Comparison of ENCODE assay signal across 9 mouse cellular contexts in genomic region chr17:73970361-73971027, GRCm38 (mm10). TPM values are rescaled to one million over a fixed set of nuclear protein-coding genes. Genes with fewer than 3 reads are reported as not detected.
A peak's percentile ranks its signal among the peaks of the same experiment; 100 is the strongest.
DNase-seq lines count a peak whose midpoint lies in the region; ATAC-seq and TF ChIP-seq lines count a peak whose summit lies in the region.
"Had no signal": no experiment of that assay in that cellular context is flagged by ENCODE, and none has a peak within 500 bp of the region (broad histone marks: within the 10 kb centered on the region; RNA-seq: fewer than 3 reads in every experiment).

No protein-coding gene starts in this region.

- ATAC-seq in lung, embryonic 15.5 days (ENCODE audit: borderline replicate concordance, extremely low read depth, low FRiP score, low TSS enrichment), result peak; percentile 80; the same call in 1 of the 2 replicates
- no peak for ATAC-seq in activated CD4-positive, CD25-positive, alpha-beta regulatory T cell, adult 4 months

- no peaks in the 10 kb centered on the region for H3K9me3 ChIP-seq in lung, embryonic 15.5 days

- 43% methylated on average over 3 of the region's 3 CpGs for WGBS in kidney, adult 2 months
- WGBS in lung, embryonic 15.5 days, result 41% methylated on average over 3 of the region's 3 CpGs

- peak overlapping the region; percentile 41 for H3K27ac ChIP-seq in kidney, adult 2 months (ENCODE audit: insufficient read depth, low read depth, low read length)
- peak overlapping the region; percentile 49 for H3K27ac ChIP-seq in lung, embryonic 15.5 days
- H3K27ac ChIP-seq: left cerebral cortex, adult 2 months had no signal

- H3K27me3 ChIP-seq in kidney, adult 2 months (replicated peaks; ENCODE audit: control insufficient read depth, insufficient read depth, low read length), result no peaks in the 10 kb centered on the region
- H3K27me3 ChIP-seq in lung, embryonic 15.5 days, result no peaks in the 10 kb centered on the region

- TF ChIP-seq CTCF in kidney, adult 2 months (conservative IDR thresholded peaks at IDR 0.05; ENCODE audit: insufficient read depth, insufficient read length, low read depth, low read length), result 0 out of 2 replicates have a peak, but pooled peaks have one; percentile 19

- no peak overlapping the region for H3K4me3 ChIP-seq in kidney, adult 2 months (ENCODE audit: insufficient read depth, low read depth, low read length)
- H3K4me3 ChIP-seq in lung, embryonic 15.5 days, result no peak overlapping the region
- H3K4me3 ChIP-seq: left cerebral cortex, adult 2 months had no signal

- H3K9ac ChIP-seq in lung, embryonic 15.5 days, result no peak overlapping the region

- TF ChIP-seq POLR2A in kidney, adult 2 months (IDR thresholded peaks at IDR 0.05; ENCODE audit: low read depth, low read length), result no peak

- DNase-seq in adrenal gland, adult (ENCODE audit: inconsistent age in 2 of 2, low spot score in 1 of 2), result peak; percentile 60 to 80
- no peak for DNase-seq in adrenal gland, postnatal 4 days (ENCODE audit: low spot score in 2 of 2)
- peak; percentile 77 for DNase-seq in 3134 (ENCODE audit: extremely low read depth, insufficient read length, low spot score)
- peak; percentile 57 for DNase-seq in gastrocnemius, postnatal 10 days
- peak; percentile 90 for DNase-seq in kidney, adult 2 months
- no peak for DNase-seq in c-Kit-positive CD71-positive TER-119-positive erythroid progenitor cells, embryonic 14.5 days (ENCODE audit: low spot score)

- no peak overlapping the region for H3K4me2 ChIP-seq in lung, embryonic 15.5 days

- no peaks in the 10 kb centered on the region for H3K36me3 ChIP-seq in kidney, adult 2 months (ENCODE audit: control insufficient read depth, insufficient read depth, low read length)
- H3K36me3 ChIP-seq in lung, embryonic 15.5 days, result no peaks in the 10 kb centered on the region

- no peaks in the 10 kb centered on the region for H3K4me1 ChIP-seq in kidney, adult 2 months (ENCODE audit: control insufficient read depth, insufficient read depth, low read length)
- H3K4me1 ChIP-seq in lung, embryonic 15.5 days, result peaks cover 13% of the 10 kb centered on the region

RNA-seq across cellular contexts. Expression of gene Xdh, which starts 20.5 kb away (rescaled TPM):
- total RNA-seq in adrenal gland, postnatal 4 days (2021), result 10 to 100 TPM; 87.1 to 92.1 TPM
- 10 to 100 TPM; 11.5 to 18.8 TPM for total RNA-seq in gastrocnemius, postnatal 10 days (2021)
- polyA plus RNA-seq in kidney, adult 2 months (2012; rRNA removed), result 19.2 and 23.4 TPM in 2 replicates
- 4.1 and 6.0 TPM in 2 replicates for polyA plus RNA-seq in lung, embryonic 15.5 days (2015; fragmentation: Nextera tagmentation; extraction: Ambion mirVana)
- polyA plus RNA-seq in activated CD4-positive, CD25-positive, alpha-beta regulatory T cell, adult 4 months (2017; shearing (Covaris generic)), result 10 to 100 TPM; 19.1 to 39.8 TPM

Comparison
In these comparisons a context has a peak if more than half of its experiments do, and no peak if none do; other contexts are left out.
1. DNase-seq: peak in adrenal gland, adult (2 of 2), 3134 (single experiment), gastrocnemius, postnatal 10 days (single experiment) and kidney, adult 2 months (single experiment); none in adrenal gland, postnatal 4 days (0 of 2) and c-Kit-positive CD71-positive TER-119-positive erythroid progenitor cells, embryonic 14.5 days (single experiment).